ENCODE assay signal across 24 mouse cellular contexts in the genomic region with DNA sequence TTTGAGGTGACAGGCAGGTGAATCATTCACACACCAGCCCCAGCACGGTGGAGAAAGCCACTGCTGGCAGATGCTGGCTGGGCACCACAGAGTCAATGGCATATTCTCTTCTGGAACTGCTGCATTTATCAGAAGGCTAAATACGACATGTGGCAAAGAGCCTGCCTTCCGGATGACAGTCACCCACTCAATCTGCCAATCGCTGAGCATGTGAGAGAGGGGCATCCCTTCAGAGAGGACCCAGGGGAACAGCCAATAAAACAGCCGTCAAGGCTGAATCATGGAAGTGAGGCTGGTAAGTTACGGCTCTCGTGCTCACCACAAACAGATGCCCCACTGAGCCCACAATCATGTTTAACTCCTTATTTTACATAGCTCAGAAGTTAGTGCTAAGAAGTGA.
DNase-seq lines count a peak whose midpoint lies in the region; ATAC-seq and TF ChIP-seq lines count a peak whose summit lies in the region.
"Had no signal": no experiment of that assay in that cellular context is flagged by ENCODE, and none has a peak within 500 bp of the region (broad histone marks: within the 10 kb centered on the region; RNA-seq: fewer than 3 reads in every experiment).

No protein-coding gene starts in this region.

- H3K4me1 ChIP-seq in forebrain, embryonic 13.5 days, result peaks cover 41% of the 10 kb centered on the region
- peaks cover 38% of the 10 kb centered on the region for H3K4me1 ChIP-seq in forebrain, embryonic 10.5 days
- peaks cover 31% of the 10 kb centered on the region for H3K4me1 ChIP-seq in cerebellum, adult 2 months (ENCODE audit: control insufficient read depth, insufficient read depth, low read length)
- H3K4me1 ChIP-seq: liver, embryonic 15.5 days; lung, embryonic 15.5 days had no signal

- no peak overlapping the region for H3K4me2 ChIP-seq in forebrain, embryonic 13.5 days
- H3K4me2 ChIP-seq: liver, embryonic 15.5 days; lung, embryonic 15.5 days had no signal

- H3K4me3 ChIP-seq in forebrain, embryonic 13.5 days, result no peak overlapping the region
- H3K4me3 ChIP-seq in forebrain, embryonic 10.5 days, result no peak overlapping the region
- H3K4me3 ChIP-seq in cerebellum, adult 2 months (replicated peaks; ENCODE audit: insufficient read depth, low read depth, low read length), result no peak overlapping the region
- H3K4me3 ChIP-seq: gastrocnemius, adult 2 months; heart, embryonic 10.5 days; limb, embryonic 10.5 days; liver, embryonic 15.5 days; lung, embryonic 15.5 days had no signal

- WGBS in forebrain, embryonic 13.5 days, result 74% methylated on average over 7 of the region's 7 CpGs
- 91% methylated on average over 7 of the region's 7 CpGs for WGBS in forebrain, embryonic 10.5 days
- WGBS in cerebellum, adult 2 months, result 45% methylated on average over 7 of the region's 7 CpGs

- no peak for TF ChIP-seq CTCF in cerebellum, adult 2 months (IDR thresholded peaks at IDR 0.05; ENCODE audit: borderline replicate concordance, insufficient read depth, low read depth, low read length)

- no peak overlapping the region for H3K9ac ChIP-seq in forebrain, embryonic 13.5 days
- H3K9ac ChIP-seq: liver, embryonic 15.5 days; lung, embryonic 15.5 days had no signal

- no peak for ATAC-seq in forebrain, embryonic 13.5 days

- H3K36me3 ChIP-seq in forebrain, embryonic 13.5 days (ENCODE audit: poor library complexity, severe bottlenecking), result peaks cover 18% of the 10 kb centered on the region
- peaks cover 34% of the 10 kb centered on the region for H3K36me3 ChIP-seq in forebrain, embryonic 10.5 days (replicated peaks)

- H3K9me3 ChIP-seq in forebrain, embryonic 13.5 days (replicated peaks), result no peaks in the 10 kb centered on the region
- no peaks in the 10 kb centered on the region for H3K9me3 ChIP-seq in forebrain, embryonic 10.5 days
- H3K9me3 ChIP-seq: heart, embryonic 10.5 days; limb, embryonic 10.5 days; liver, embryonic 15.5 days; lung, embryonic 15.5 days had no signal

- TF ChIP-seq POLR2A in cerebellum, adult 2 months (IDR thresholded peaks at IDR 0.05; ENCODE audit: borderline replicate concordance, insufficient read depth, low read length), result no peak

- no peak for DNase-seq in forebrain, embryonic 10.5 days (ENCODE audit: extremely low spot score, low spot score)
- peak; percentile 56 to 58 for DNase-seq in layer of hippocampus, adult 18-20 months (ENCODE audit: low spot score in 2 of 2)
- no peak for DNase-seq in layer of hippocampus, adult 9-10 months (ENCODE audit: low spot score)
- peak; percentile 53 to 62 for DNase-seq in B cell, adult 2 months
- DNase-seq in layer of hippocampus, postnatal 36 days, result peak; percentile 39 to 43
- DNase-seq in lung, postnatal 10 days, result no peak
- no peak for DNase-seq in cerebellum, adult 2 months
- DNase-seq: adrenal gland, postnatal 36 days; cerebellum, adult 11-12 months; cerebellum, postnatal 14 days; gastrocnemius, adult 2 months; heart, postnatal 4 days; kidney, adult 11 months; kidney, postnatal 4 days; liver; lung, postnatal 4 days; right cerebral cortex, postnatal 4 days; thymus, adult 18-20 months; thymus, postnatal 36 days had no signal

- no peaks in the 10 kb centered on the region for H3K27me3 ChIP-seq in forebrain, embryonic 13.5 days
- no peaks in the 10 kb centered on the region for H3K27me3 ChIP-seq in forebrain, embryonic 10.5 days (ENCODE audit: poor library complexity, severe bottlenecking)
- H3K27me3 ChIP-seq in cerebellum, adult 2 months (ENCODE audit: control insufficient read depth, insufficient read depth, low read length), result no peaks in the 10 kb centered on the region
- H3K27me3 ChIP-seq: liver, embryonic 15.5 days; lung, embryonic 15.5 days had no signal

- 0 out of 2 replicates have a peak overlapping the region, but pooled peaks have one; percentile 12 for H3K27ac ChIP-seq in forebrain, embryonic 13.5 days
- no peak overlapping the region; the same call in 1 of the 2 replicates for H3K27ac ChIP-seq in forebrain, embryonic 10.5 days
- H3K27ac ChIP-seq in cerebellum, adult 2 months (ENCODE audit: insufficient read depth, low read length), result no peak overlapping the region
- H3K27ac ChIP-seq: gastrocnemius, adult 2 months; heart, embryonic 10.5 days; limb, embryonic 10.5 days; liver, embryonic 15.5 days; lung, embryonic 15.5 days had no signal

Comparison
In these comparisons a context has a peak if more than half of its experiments do, and no peak if none do; other contexts are left out.
1. DNase-seq: peak in layer of hippocampus, adult 18-20 months (2 of 2), B cell, adult 2 months (2 of 2) and layer of hippocampus, postnatal 36 days (2 of 2); none in forebrain, embryonic 10.5 days (single experiment), layer of hippocampus, adult 9-10 months (single experiment), lung, postnatal 10 days (single experiment) and cerebellum, adult 2 months (0 of 2).